Mouse (Mus musculus): Measurements from ENCODE around the gene Ttc30b.
"Not testable (repeated sequence)": the region's sequence is repeated elsewhere in the genome, so short reads cannot be mapped to it uniquely, and the experiment has no call there.

Ttc30b gene

GRCm38 (mm10) chr2:75950685-75951084 lies 12.3 kb upstream of the Ttc30b start:
- DNase-seq (ENCODE audit: low read depth, low spot score): no peak

- not testable (repeated sequence) for DNase-seq (ENCODE audit: low read depth, low spot score)
These were observed 767 bp downstream of the Ttc30b start for GRCm38 (mm10) chr2:75937520-75938116.

- not testable (repeated sequence) for DNase-seq (ENCODE audit: low read depth, low spot score)
These were observed 1.7 kb downstream of the Ttc30b start for GRCm38 (mm10) chr2:75936685-75937084.

GRCm38 (mm10) chr2:75933541-75933940 lies 4.8 kb downstream of the Ttc30b start:
- DNase-seq (ENCODE audit: low read depth, low spot score): no peak

GRCm38 (mm10) chr2:75930941-75931340 lies 7.4 kb downstream of the Ttc30b start:
- DNase-seq (ENCODE audit: low read depth, low spot score): no peak

- DNase-seq (ENCODE audit: low read depth, low spot score): no peak
These were observed 8.5 kb downstream of the Ttc30b start for GRCm38 (mm10) chr2:75929786-75930444.

- no peak for DNase-seq (ENCODE audit: low read depth, low spot score)
These were observed 9.2 kb downstream of the Ttc30b start for GRCm38 (mm10) chr2:75929141-75929540.

GRCm38 (mm10) chr2:75928011-75928410 lies 10.4 kb downstream of the Ttc30b start:
- no peak for DNase-seq (ENCODE audit: low read depth, low spot score)

- DNase-seq (ENCODE audit: low read depth, low spot score): no peak
These were observed 12.3 kb downstream of the Ttc30b start for GRCm38 (mm10) chr2:75926061-75926460.

GRCm38 (mm10) chr2:75923807-75924340 lies 14.5 kb downstream of the Ttc30b start:
- DNase-seq (ENCODE audit: low read depth, low spot score): no peak

GRCm38 (mm10) chr2:75915040-75915439 lies 23.3 kb downstream of the Ttc30b start:
- no peak for DNase-seq (ENCODE audit: low read depth, low spot score)

GRCm38 (mm10) chr2:75907142-75907541 lies 31.2 kb downstream of the Ttc30b start:
- no peak for DNase-seq (ENCODE audit: low read depth, low spot score)

GRCm38 (mm10) chr2:75901869-75902268 lies 36.5 kb downstream of the Ttc30b start:
- no peak for DNase-seq (ENCODE audit: low read depth, low spot score)

- DNase-seq (ENCODE audit: low read depth, low spot score): no peak
These were observed 38.1 kb downstream of the Ttc30b start for GRCm38 (mm10) chr2:75900281-75900680.

- no peak for DNase-seq (ENCODE audit: low read depth, low spot score)
These were observed 42.7 kb downstream of the Ttc30b start for GRCm38 (mm10) chr2:75895711-75896110.

GRCm38 (mm10) chr2:75891981-75892380 lies 46.4 kb downstream of the Ttc30b start:
- peak; percentile 21 for DNase-seq (ENCODE audit: low read depth, low spot score)

All from A20 (cell line).